1 mouse cellular context compared by ENCODE assay signal in the genomic region with DNA sequence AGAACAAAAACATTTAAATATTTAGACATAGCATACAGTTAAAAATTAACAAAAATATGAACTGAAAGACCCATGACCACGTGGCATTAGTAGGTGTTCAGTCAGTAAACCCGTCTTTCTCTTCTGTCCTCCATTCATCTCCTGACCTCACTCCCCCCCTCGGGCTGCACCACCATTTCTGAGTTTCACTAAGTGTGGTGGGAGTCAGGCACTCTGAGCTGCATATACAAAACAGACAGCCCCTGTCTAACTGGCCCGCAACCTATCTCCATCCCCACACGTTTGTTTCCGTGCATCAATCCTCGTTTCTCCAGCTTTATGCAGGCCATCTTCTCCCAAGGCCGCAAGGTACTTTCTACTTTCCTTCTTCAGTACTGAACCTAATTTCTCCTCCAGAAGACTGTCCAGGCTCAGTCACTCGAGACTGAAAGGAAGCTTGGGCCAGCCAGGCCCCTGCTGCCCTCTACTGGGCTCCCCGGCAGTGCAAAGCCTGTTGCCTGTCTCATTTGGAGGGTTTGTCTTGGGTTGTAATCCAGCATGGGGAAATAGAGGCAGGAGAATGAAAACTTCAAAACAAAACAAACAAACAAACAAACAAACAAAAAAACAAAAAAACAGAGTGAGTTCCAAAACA.
TF ChIP-seq lines count a peak whose summit lies in the region.

No protein-coding gene starts in this region.

TF ChIP-seq in CH12.LX, 34 proteins besides CTCF, POLR2A, EP300 and RAD21 (continued from another document):
- TF ChIP-seq ZMIZ1 (IDR thresholded peaks at IDR 0.05; ENCODE audit: low read depth, low read length) (no peak), MXI1 (IDR thresholded peaks at IDR 0.05; ENCODE audit: low read depth, low read length) (peak; percentile 40; the same call in 1 of the 2 replicates), ZKSCAN1 (IDR thresholded peaks at IDR 0.05; ENCODE audit: borderline replicate concordance, low read depth, low read length) (no peak), TCF12 (IDR thresholded peaks at IDR 0.05; ENCODE audit: low read depth, low read length) (no peak), ELF1 (IDR thresholded peaks at IDR 0.05; ENCODE audit: low read depth, low read length) (0 out of 2 replicates have a peak, but pooled peaks have one; percentile 10), ZNF384 (IDR thresholded peaks at IDR 0.05; ENCODE audit: low read depth, low read length) (no peak), MEF2A (IDR thresholded peaks at IDR 0.05; ENCODE audit: borderline replicate concordance, low read depth, low read length) (no peak)
